Comparison of ENCODE assay signal across 10 mouse cellular contexts in the genomic region with DNA sequence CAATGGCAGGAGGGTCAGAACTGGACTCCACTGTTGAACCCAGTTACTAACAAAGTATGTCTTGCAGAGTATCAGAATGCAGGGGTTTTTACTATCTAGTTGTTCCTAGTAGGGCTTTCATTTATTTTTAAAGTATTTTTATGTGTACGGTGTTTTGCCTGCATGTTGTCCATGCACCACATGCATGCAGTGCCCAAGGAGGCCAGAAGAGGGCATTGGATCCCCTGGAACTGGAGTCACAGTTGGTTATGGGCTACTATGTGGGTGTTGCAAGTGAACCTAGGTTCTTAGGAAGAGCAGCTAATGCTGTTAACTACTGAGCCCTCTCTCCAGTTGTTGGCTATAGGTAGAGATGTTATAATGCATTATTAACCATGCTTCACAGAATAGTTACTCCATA. TPM values are rescaled to one million over a fixed set of nuclear protein-coding genes. Genes with fewer than 3 reads are reported as not detected.
A peak's percentile ranks its signal among the peaks of the same experiment; 100 is the strongest.
DNase-seq lines count a peak whose midpoint lies in the region; ATAC-seq lines count a peak whose summit lies in the region.
"Had no signal": no experiment of that assay in that cellular context is flagged by ENCODE, and none has a peak within 500 bp of the region (broad histone marks: within the 10 kb centered on the region; RNA-seq: fewer than 3 reads in every experiment).

No protein-coding gene starts in this region.

- no peaks in the 10 kb centered on the region for H3K27me3 ChIP-seq in heart, embryonic 12.5 days (replicated peaks)
- H3K27me3 ChIP-seq: embryonic facial prominence, embryonic 12.5 days had no signal

- no peak overlapping the region for H3K4me2 ChIP-seq in heart, embryonic 12.5 days
- H3K4me2 ChIP-seq: embryonic facial prominence, embryonic 12.5 days had no signal

- H3K9ac ChIP-seq in heart, embryonic 12.5 days, result no peak overlapping the region
- H3K9ac ChIP-seq: embryonic facial prominence, embryonic 12.5 days had no signal

- no peaks in the 10 kb centered on the region for H3K36me3 ChIP-seq in heart, embryonic 12.5 days
- H3K36me3 ChIP-seq: embryonic facial prominence, embryonic 12.5 days had no signal

- no peak overlapping the region for H3K4me3 ChIP-seq in heart, embryonic 12.5 days
- H3K4me3 ChIP-seq: embryonic facial prominence, embryonic 12.5 days had no signal

- H3K9me3 ChIP-seq in heart, embryonic 12.5 days (replicated peaks), result no peaks in the 10 kb centered on the region
- H3K9me3 ChIP-seq: embryonic facial prominence, embryonic 12.5 days had no signal

- 59% methylated on average over 1 of the region's 1 CpGs for WGBS in heart, embryonic 12.5 days

- no peak for ATAC-seq in heart, embryonic 12.5 days (ENCODE audit: insufficient number of reproducible peaks, low FRiP score)

- peak; percentile 36 to 70 for DNase-seq in heart, adult 18-20 months
- peak; percentile 62 for DNase-seq in urinary bladder, postnatal 25 days (ENCODE audit: low spot score)
- no peak for DNase-seq in urinary bladder, postnatal 10 days (ENCODE audit: low spot score)
- peak; percentile 80 to 83 for DNase-seq in cerebellum, postnatal 10 days
- peak; percentile 68 for DNase-seq in induced T-regulatory cell, adult 2 months (ENCODE audit: low read depth)
- peak; percentile 68 for DNase-seq in lung, postnatal 10 days
- DNase-seq in thymus, postnatal 14 days, result peak; percentile 83

- H3K27ac ChIP-seq in heart, embryonic 12.5 days (ENCODE audit: poor library complexity, severe bottlenecking), result no peak overlapping the region
- H3K27ac ChIP-seq: embryonic facial prominence, embryonic 12.5 days had no signal

- H3K4me1 ChIP-seq in heart, embryonic 12.5 days (replicated peaks), result no peaks in the 10 kb centered on the region
- H3K4me1 ChIP-seq: embryonic facial prominence, embryonic 12.5 days had no signal

RNA-seq across cellular contexts. Expression of a gene that starts 5.8 kb away (rescaled TPM):
- total RNA-seq in heart, adult 18-20 months (2021), result not detected
- not detected in 2 replicates for polyA plus RNA-seq in heart, embryonic 12.5 days (2016; fragmentation: Nextera tagmentation; extraction: Ambion mirVana)
- total RNA-seq: layer of hippocampus, postnatal 25 days had no signal
- polyA plus RNA-seq: embryonic facial prominence, embryonic 12.5 days had no signal

RNA-seq across cellular contexts. Expression of a gene that starts 10.6 kb away (rescaled TPM):
- total RNA-seq in heart, adult 18-20 months (2021), result under 1 TPM; 0.64 to 0.72 TPM
- not detected in 2 replicates for polyA plus RNA-seq in heart, embryonic 12.5 days (2016; fragmentation: Nextera tagmentation; extraction: Ambion mirVana)
- total RNA-seq: layer of hippocampus, postnatal 25 days had no signal

RNA-seq across cellular contexts. Expression of a gene that starts 13.1 kb away (rescaled TPM):
- total RNA-seq in heart, adult 18-20 months (2021), result not detected
- not detected in 2 replicates for polyA plus RNA-seq in heart, embryonic 12.5 days (2016; fragmentation: Nextera tagmentation; extraction: Ambion mirVana)
- total RNA-seq: layer of hippocampus, postnatal 25 days had no signal
- polyA plus RNA-seq: embryonic facial prominence, embryonic 12.5 days had no signal

RNA-seq across cellular contexts. Expression of a gene that starts 19.0 kb away (rescaled TPM):
- total RNA-seq in heart, adult 18-20 months (2021), result not detected
- not detected in 2 replicates for polyA plus RNA-seq in heart, embryonic 12.5 days (2016; fragmentation: Nextera tagmentation; extraction: Ambion mirVana)
- total RNA-seq: layer of hippocampus, postnatal 25 days had no signal
- polyA plus RNA-seq: embryonic facial prominence, embryonic 12.5 days had no signal

RNA-seq across cellular contexts. Expression of a gene that starts 35.7 kb away (rescaled TPM):
- 1 to 10 TPM; 7.1 to 8.1 TPM for total RNA-seq in heart, adult 18-20 months (2021)
- polyA plus RNA-seq in heart, embryonic 12.5 days (2016; fragmentation: Nextera tagmentation; extraction: Ambion mirVana), result 0.63 and 1.1 TPM in 2 replicates
